Mouse (Mus musculus): ENCODE measurements around the gene 2310034G01Rik. TPM values are rescaled to one million over a fixed set of nuclear protein-coding genes. Genes with fewer than 3 reads are reported as not detected.
A peak's percentile ranks its signal among the peaks of the same experiment; 100 is the strongest.

Gene 2310034G01Rik
- total and polyA plus RNA-seq, 3 experiments: 0.50 to 0.95 TPM; not detected in 1

DNA sequence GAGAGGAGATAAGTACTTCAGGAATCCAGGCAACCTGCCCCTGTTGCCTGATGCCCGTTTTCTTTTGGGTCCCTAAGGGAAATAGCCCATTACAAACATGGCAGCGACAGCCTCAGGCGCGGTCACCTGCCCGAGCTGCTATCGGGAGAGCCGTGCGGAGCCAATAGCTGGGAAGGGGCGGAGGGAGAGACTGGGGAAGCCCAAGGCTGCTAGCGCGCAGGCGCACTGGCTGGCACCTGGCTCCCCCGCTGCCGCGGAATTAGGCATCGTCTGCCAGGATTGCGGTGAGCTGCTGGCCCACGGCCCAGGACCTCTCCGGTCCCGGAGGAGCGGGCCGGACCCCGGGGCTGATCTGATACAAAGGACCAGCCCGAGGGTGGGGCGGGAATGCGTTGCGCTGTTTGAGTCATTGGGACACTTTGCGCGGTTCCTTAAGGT lies 6.6 kb upstream of the 2310034G01Rik start (continued):
- TF ChIP-seq MYB (IDR thresholded peaks at IDR 0.05; ENCODE audit: low read depth, low read length): no peak
- TF ChIP-seq EP300 (IDR thresholded peaks at IDR 0.05; ENCODE audit: low read depth in 1 of 2, low read length in 2 of 2): peak; percentile 2 to 47; a peak in 2 of 4 replicates
- 0 out of 2 replicates have a peak, but pooled peaks have one; percentile 31 for TF ChIP-seq TBP (IDR thresholded peaks at IDR 0.05; ENCODE audit: low read depth, low read length)
- TF ChIP-seq MAX (IDR thresholded peaks at IDR 0.05; ENCODE audit: low read length): no peak; the same call in 1 of the 2 replicates
- TF ChIP-seq POLR2A (IDR thresholded peaks at IDR 0.05; ENCODE audit: control insufficient read depth in 1 of 2, insufficient read depth in 1 of 2, low read depth in 1 of 2, low read length in 2 of 2, poor library complexity in 1 of 2): peak in 1 of 2 experiments; percentile 70; a peak in 2 of 4 replicates
- 0 out of 2 replicates have a peak, but pooled peaks have one; percentile 17 for TF ChIP-seq MYC (IDR thresholded peaks at IDR 0.05; ENCODE audit: low read depth, low read length)
- 0 out of 2 replicates have a peak, but pooled peaks have one; percentile 32 for TF ChIP-seq ZKSCAN1 (IDR thresholded peaks at IDR 0.05; ENCODE audit: low read depth, low read length)
- TF ChIP-seq MAFK (IDR thresholded peaks at IDR 0.05; ENCODE audit: borderline replicate concordance, low read depth, low read length): no peak
- TF ChIP-seq GATA1 (IDR thresholded peaks at IDR 0.05; ENCODE audit: low read depth, low read length): peak; percentile 84
- TF ChIP-seq CHD2 (IDR thresholded peaks at IDR 0.05; ENCODE audit: low read length): peak; percentile 88
- TF ChIP-seq SMC3 (IDR thresholded peaks at IDR 0.05; ENCODE audit: low read depth, low read length): no peak
- TF ChIP-seq GABPA (IDR thresholded peaks at IDR 0.05; ENCODE audit: low read depth, low read length): no peak
- TF ChIP-seq MXI1 (IDR thresholded peaks at IDR 0.05; ENCODE audit: low read depth, low read length): no peak; the same call in 1 of the 2 replicates
- TF ChIP-seq CTCF (IDR thresholded peaks at IDR 0.05 in 2 of 3, conservative IDR thresholded peaks at IDR 0.05 in 1 of 3; ENCODE audit: control insufficient read depth in 1 of 3, insufficient read depth in 1 of 3, low read depth in 2 of 3, low read length in 3 of 3, poor library complexity in 1 of 3, severe bottlenecking in 1 of 3): no peak
- TF ChIP-seq KAT2A (conservative IDR thresholded peaks at IDR 0.05; ENCODE audit: low read depth, low read length): no peak; the same call in 1 of the 2 replicates

DNA sequence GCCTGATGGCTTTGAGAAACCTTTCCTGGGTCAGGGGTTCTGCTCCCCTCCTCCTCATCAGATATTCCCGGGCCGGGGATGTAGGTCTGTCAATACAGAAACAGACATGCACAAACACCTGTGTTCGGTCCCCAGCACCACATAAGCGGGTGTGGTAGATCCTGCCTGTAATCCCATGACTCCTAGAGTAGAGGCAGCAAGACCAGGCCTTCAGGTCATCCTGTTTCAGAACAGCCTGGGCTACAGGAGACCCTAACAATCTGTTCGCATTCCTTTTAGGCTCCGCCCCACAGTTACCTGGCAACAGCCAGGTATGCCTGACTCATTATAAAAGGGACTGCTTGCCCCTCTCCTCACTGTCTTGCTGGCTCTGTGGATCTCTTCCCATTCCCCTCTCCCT lies 552 bp downstream of the 2310034G01Rik start:
- Histone ChIP-seq H3K4me3 (ENCODE audit: control insufficient read depth in 1 of 2, insufficient read depth in 1 of 2, low read depth in 2 of 2, low read length in 2 of 2) (peak overlapping the region; percentile 66 to 84), H3K27me3 (ENCODE audit: control insufficient read depth in 1 of 2, insufficient read depth in 2 of 2, low read length in 2 of 2) (no peaks in the 10 kb centered on the region)
- TF ChIP-seq TCF12 (IDR thresholded peaks at IDR 0.05; ENCODE audit: low read depth, low read length): no peak
- TF ChIP-seq UBTF (IDR thresholded peaks at IDR 0.05; ENCODE audit: borderline replicate concordance, insufficient read depth, low read depth, low read length): no peak
- TF ChIP-seq POLR2AphosphoS5 (IDR thresholded peaks at IDR 0.05; ENCODE audit: borderline replicate concordance, low read depth, low read length): no peak
- 0 out of 2 replicates have a peak, but pooled peaks have one; percentile 19 for TF ChIP-seq MAX (IDR thresholded peaks at IDR 0.05; ENCODE audit: low read length)

More for the DNA sequence above, 552 bp downstream of the 2310034G01Rik start:
- H3K79me2 ChIP-seq (ENCODE audit: control insufficient read depth, insufficient read depth, low read length, poor library complexity): peaks cover 8% of the 10 kb centered on the region
- peaks cover 0 to 37% of the 10 kb centered on the region in 2 experiments; a peak in 2 of 4 replicates for H3K36me3 ChIP-seq (ENCODE audit: control insufficient read depth in 1 of 2, insufficient read depth in 2 of 2, low read length in 2 of 2)
- no peak overlapping the region for H3K27ac ChIP-seq (ENCODE audit: control insufficient read depth, low read depth, low read length)
- H3K9me3 ChIP-seq (replicated peaks; ENCODE audit: insufficient read depth, low read length): no peaks in the 10 kb centered on the region
- H3K9ac ChIP-seq (ENCODE audit: control insufficient read depth, low read depth, low read length, poor library complexity, severe bottlenecking): peak overlapping the region; percentile 84
- H3K4me1 ChIP-seq (ENCODE audit: control insufficient read depth in 1 of 2, insufficient read depth in 2 of 2, low read length in 2 of 2): peaks cover 16 to 39% of the 10 kb centered on the region in 2 experiments
- DNase-seq (ENCODE audit: low read depth, low spot score): no peak

Data from MEL (cell line).